Mouse (Mus musculus): Measurements from ENCODE around the gene Duxbl3. TPM values are rescaled to one million over a fixed set of nuclear protein-coding genes. Genes with fewer than 3 reads are reported as not detected.

The Duxbl3 gene
- polyA plus RNA-seq, 1 experiment from 2014 or later, result 1.9 TPM

DNA sequence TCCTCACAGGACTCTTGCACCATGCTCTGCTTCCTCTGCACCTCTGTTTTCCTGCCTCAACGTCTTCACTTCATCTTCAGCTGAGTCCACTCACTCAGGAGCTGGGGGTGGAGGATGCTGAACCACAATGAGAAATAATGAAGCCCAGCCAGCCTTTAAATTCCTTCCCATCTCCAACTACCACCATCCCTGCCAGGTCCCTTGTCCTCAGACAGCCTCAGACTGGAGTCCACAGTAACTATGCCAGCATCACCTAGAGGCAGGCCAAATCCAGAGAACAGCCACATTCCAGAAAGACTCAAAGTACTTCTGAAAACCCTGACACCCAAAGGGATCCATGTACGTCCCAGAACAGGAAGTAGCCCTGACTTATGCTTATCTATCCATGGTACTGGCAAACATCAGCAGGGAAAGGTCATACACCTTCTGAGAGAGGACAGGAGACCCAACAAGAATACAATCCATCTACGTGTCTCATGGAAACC, 58.5 kb downstream of the Duxbl3 start:
- 76% methylated on average over 3 of the region's 3 CpGs for WGBS
- no peaks in the 10 kb centered on the region for H3K36me3 ChIP-seq
- H3K4me1 ChIP-seq (replicated peaks), result no peaks in the 10 kb centered on the region
- no peak for ATAC-seq (ENCODE audit: low FRiP score)
- no peak overlapping the region for H3K27ac ChIP-seq
- no peak overlapping the region for H3K4me2 ChIP-seq
- no peaks in the 10 kb centered on the region for H3K9me3 ChIP-seq
- no peak overlapping the region for H3K4me3 ChIP-seq
- no peak overlapping the region for H3K9ac ChIP-seq
- no peaks in the 10 kb centered on the region for H3K27me3 ChIP-seq

Other genes with a start within 250 kb of the Duxbl3 start
- 2.9 and 4.7 TPM in 2 replicates for gene Gm9780, start 215.3 kb upstream of the Duxbl3 start, polyA plus RNA-seq (2015; fragmentation: Nextera tagmentation; extraction: Ambion mirVana)
- 17.8 and 29.5 TPM in 2 replicates for gene Tmem254c, start 190.6 kb upstream of the Duxbl3 start, polyA plus RNA-seq (2015; fragmentation: Nextera tagmentation; extraction: Ambion mirVana)
- gene Cphx2, start 176.4 kb upstream of the Duxbl3 start, polyA plus RNA-seq (2015; fragmentation: Nextera tagmentation; extraction: Ambion mirVana), result not detected in 2 replicates
- gene Cphx3, start 175.7 kb upstream of the Duxbl3 start, polyA plus RNA-seq (2015; fragmentation: Nextera tagmentation; extraction: Ambion mirVana), result not detected in 2 replicates
- 1.5 TPM in 1 of 2 replicates, not detected in the other for gene Duxbl2, start 139.6 kb upstream of the Duxbl3 start, polyA plus RNA-seq (2015; fragmentation: Nextera tagmentation; extraction: Ambion mirVana)
- gene Plac9b, start 75.5 kb upstream of the Duxbl3 start, polyA plus RNA-seq (2015; fragmentation: Nextera tagmentation; extraction: Ambion mirVana), result 4.9 and 8.4 TPM in 2 replicates
- gene Tmem254b, start 50.9 kb upstream of the Duxbl3 start, polyA plus RNA-seq (2015; fragmentation: Nextera tagmentation; extraction: Ambion mirVana), result 22.4 and 30.8 TPM in 2 replicates